ENCODE assay signal across 9 mouse cellular contexts in genomic region chr7:38251494-38252216, GRCm38 (mm10). TPM values are rescaled to one million over a fixed set of nuclear protein-coding genes. Genes with fewer than 3 reads are reported as not detected.
DNase-seq lines count a peak whose midpoint lies in the region; ATAC-seq lines count a peak whose summit lies in the region.
"Had no signal": no experiment of that assay in that cellular context is flagged by ENCODE, and none has a peak within 500 bp of the region (broad histone marks: within the 10 kb centered on the region; RNA-seq: fewer than 3 reads in every experiment).

No protein-coding gene starts in this region.

- no peaks in the 10 kb centered on the region for H3K36me3 ChIP-seq in heart, embryonic 14.5 days (ENCODE audit: control insufficient read depth, insufficient read depth, low read length)
- H3K36me3 ChIP-seq in midbrain, embryonic 14.5 days (ENCODE audit: control insufficient read depth, insufficient read depth, low read length): no peaks in the 10 kb centered on the region
- no peaks in the 10 kb centered on the region for H3K36me3 ChIP-seq in midbrain, embryonic 11.5 days (ENCODE audit: control insufficient read depth, insufficient read depth, low read length)

- no peak overlapping the region for H3K4me2 ChIP-seq in heart, embryonic 14.5 days (ENCODE audit: low read length)
- H3K4me2 ChIP-seq in midbrain, embryonic 14.5 days (ENCODE audit: low read length): no peak overlapping the region
- no peak overlapping the region for H3K4me2 ChIP-seq in midbrain, embryonic 11.5 days

- no peaks in the 10 kb centered on the region for H3K27me3 ChIP-seq in heart, embryonic 14.5 days (ENCODE audit: control insufficient read depth, insufficient read depth, low read length)
- H3K27me3 ChIP-seq in midbrain, embryonic 14.5 days (ENCODE audit: control insufficient read depth, insufficient read depth, low read length): no peaks in the 10 kb centered on the region
- H3K27me3 ChIP-seq in midbrain, embryonic 11.5 days (ENCODE audit: control insufficient read depth, insufficient read depth, low read length): no peaks in the 10 kb centered on the region

- DNase-seq in heart, adult 11 months: no peak
- DNase-seq in midbrain, embryonic 14.5 days: peak; percentile 18
- no peak for DNase-seq in midbrain, embryonic 11.5 days (ENCODE audit: low spot score, missing footprints)
- DNase-seq in ZHBTc4 (ENCODE audit: low read depth, low spot score): peak; percentile 55
- DNase-seq in heart, postnatal 4 days: peak; percentile 67
- no peak for DNase-seq in c-Kit-positive CD71-positive TER-119-positive erythroid progenitor cells, embryonic 14.5 days (ENCODE audit: low spot score)
- no peak for DNase-seq in cerebellum, adult 9-11 months
- DNase-seq: embryo, embryonic 11 days had no signal

- H3K4me1 ChIP-seq in heart, embryonic 14.5 days (ENCODE audit: control insufficient read depth in 2 of 2, insufficient read depth in 2 of 2, low read length in 2 of 2): peaks cover 0 to 2% of the 10 kb centered on the region in 2 experiments; a peak in 2 of 4 replicates
- no peaks in the 10 kb centered on the region for H3K4me1 ChIP-seq in midbrain, embryonic 14.5 days (ENCODE audit: control insufficient read depth, insufficient read depth, low read length)
- H3K4me1 ChIP-seq in midbrain, embryonic 11.5 days (ENCODE audit: control insufficient read depth, insufficient read depth, low read length): no peaks in the 10 kb centered on the region

- H3K4me3 ChIP-seq in heart, embryonic 14.5 days (ENCODE audit: control insufficient read depth in 1 of 2, insufficient read depth in 1 of 2, low read depth in 1 of 2, low read length in 2 of 2): no peak overlapping the region
- H3K4me3 ChIP-seq in midbrain, embryonic 14.5 days (replicated peaks; ENCODE audit: low read depth, low read length): no peak overlapping the region
- no peak overlapping the region for H3K4me3 ChIP-seq in midbrain, embryonic 11.5 days (ENCODE audit: low read depth, low read length)

- H3K27ac ChIP-seq in heart, embryonic 14.5 days (replicated peaks in 1 of 2; ENCODE audit: control insufficient read depth in 1 of 2, insufficient read depth in 1 of 2, low read depth in 2 of 2, low read length in 2 of 2): peak overlapping the region; percentile 21 to 33; a peak in 2 of 4 replicates
- peak overlapping the region; percentile 26; the same call in 1 of the 2 replicates for H3K27ac ChIP-seq in midbrain, embryonic 14.5 days (replicated peaks; ENCODE audit: low read depth, low read length)
- H3K27ac ChIP-seq in midbrain, embryonic 11.5 days (ENCODE audit: low read depth, low read length): no peak overlapping the region

- ATAC-seq in heart, embryonic 14.5 days (ENCODE audit: insufficient number of reproducible peaks, insufficient read depth, low FRiP score, low read depth): no peak
- no peak for ATAC-seq in midbrain, embryonic 14.5 days (ENCODE audit: low FRiP score, low TSS enrichment)
- ATAC-seq in midbrain, embryonic 11.5 days (ENCODE audit: low FRiP score): no peak

- H3K9me3 ChIP-seq in heart, embryonic 14.5 days (ENCODE audit: control insufficient read depth, low read length): no peaks in the 10 kb centered on the region
- no peaks in the 10 kb centered on the region for H3K9me3 ChIP-seq in midbrain, embryonic 14.5 days (ENCODE audit: control insufficient read depth, low read length)
- H3K9me3 ChIP-seq in midbrain, embryonic 11.5 days (ENCODE audit: control insufficient read depth, low read length): no peaks in the 10 kb centered on the region

- WGBS in heart, embryonic 14.5 days: 37% methylated on average over 5 of the region's 5 CpGs
- 63% methylated on average over 5 of the region's 5 CpGs for WGBS in midbrain, embryonic 14.5 days
- 70% methylated on average over 5 of the region's 5 CpGs for WGBS in midbrain, embryonic 11.5 days

- H3K9ac ChIP-seq in heart, embryonic 14.5 days (ENCODE audit: low read length): no peak overlapping the region
- H3K9ac ChIP-seq in midbrain, embryonic 14.5 days (replicated peaks; ENCODE audit: low read length): no peak overlapping the region
- no peak overlapping the region for H3K9ac ChIP-seq in midbrain, embryonic 11.5 days (ENCODE audit: low read length)

RNA-seq across cellular contexts. Expression of gene Pop4, which starts 19.6 kb away (rescaled TPM):
- 41.2 and 42.4 TPM in 2 replicates for polyA plus RNA-seq in heart, embryonic 14.5 days (2014; fragmentation: Nextera tagmentation; extraction: Ambion mirVana)
- polyA plus RNA-seq in midbrain, embryonic 14.5 days (2014; fragmentation: Nextera tagmentation; extraction: Ambion mirVana): 84.7 and 93.6 TPM in 2 replicates
- polyA plus RNA-seq in midbrain, embryonic 11.5 days (2014; fragmentation: Nextera tagmentation; extraction: Ambion mirVana): 115 and 119 TPM in 2 replicates
- 10 to 100 TPM; 24.1 to 25.7 TPM for total RNA-seq in heart, postnatal 4 days (2021)

RNA-seq across cellular contexts. Expression of gene Plekhf1, which starts 23.8 kb away (rescaled TPM):
- 4.0 TPM in 2 replicates for polyA plus RNA-seq in heart, embryonic 14.5 days (2014; fragmentation: Nextera tagmentation; extraction: Ambion mirVana)
- 0.22 and 0.37 TPM in 2 replicates for polyA plus RNA-seq in midbrain, embryonic 14.5 days (2014; fragmentation: Nextera tagmentation; extraction: Ambion mirVana)
- 1.4 and 1.5 TPM in 2 replicates for polyA plus RNA-seq in midbrain, embryonic 11.5 days (2014; fragmentation: Nextera tagmentation; extraction: Ambion mirVana)
- 1 to 10 TPM; 4.7 to 6.4 TPM for total RNA-seq in heart, postnatal 4 days (2021)

Comparison
In these comparisons a context has a peak if more than half of its experiments do, and no peak if none do; other contexts are left out.
1. DNase-seq: peak in midbrain, embryonic 14.5 days (single experiment), ZHBTc4 (single experiment) and heart, postnatal 4 days (single experiment); none in heart, adult 11 months (single experiment), midbrain, embryonic 11.5 days (single experiment), c-Kit-positive CD71-positive TER-119-positive erythroid progenitor cells, embryonic 14.5 days (single experiment) and cerebellum, adult 9-11 months (single experiment).